Mouse (Mus musculus) lung, embryonic 14.5 days (tissue): Measurements from ENCODE around the gene Haus3. TPM values are rescaled to one million over a fixed set of nuclear protein-coding genes. Genes with fewer than 3 reads are reported as not detected.

Source experiments
- ATAC-seq: fragments of 200-750 bp; cut with Nextera tagmentation; 2 replicates; pipeline ENCODE4 v1.8.0; 2017; ENCODE audit warnings: mild to moderate bottlenecking, moderate TSS enrichment, moderate library complexity; ENCODE audit not compliant: insufficient read depth
- DNase-seq: peaks from one replicate; pipeline ENCODE4 v3.0.0-alpha.2; 2015
- H3K27ac ChIP-seq: fragments of 300-500 bp; sonication (generic); 2 replicates; pipeline ENCODE4 v1.5.1; 2014; ENCODE audit warnings: low read depth, mild to moderate bottlenecking, moderate library complexity
- H3K27me3 ChIP-seq: fragments of 300-500 bp; sonication (generic); 2 replicates; pipeline ENCODE4 v1.6.1; 2014; ENCODE audit warnings: low read length, control low read depth; ENCODE audit not compliant: insufficient read depth
- H3K36me3 ChIP-seq: fragments of 300-500 bp; sonication (generic); 2 replicates; pipeline ENCODE4 v1.6.1; 2014; ENCODE audit warnings: control low read depth; ENCODE audit not compliant: insufficient read depth
- H3K4me1 ChIP-seq: fragments of 300-500 bp; sonication (generic); 2 replicates; pipeline ENCODE4 v1.6.1; 2014; ENCODE audit warnings: antibody characterized with exemption, control low read depth; ENCODE audit not compliant: insufficient read depth
- H3K4me2 ChIP-seq: fragments of 300-500 bp; sonication (generic); 2 replicates; pipeline ENCODE4 v1.6.1; 2014; ENCODE audit warnings: mild to moderate bottlenecking
- H3K4me3 ChIP-seq: fragments of 300-500 bp; sonication (generic); 2 replicates; pipeline ENCODE4 v1.5.1; 2014; ENCODE audit warnings: low read depth, low read length
- H3K9ac ChIP-seq: fragments of 300-500 bp; sonication (generic); 2 replicates; pipeline ENCODE4 v1.6.1; 2014
- H3K9me3 ChIP-seq: fragments of 300-500 bp; sonication (generic); 2 replicates; pipeline ENCODE4 v1.6.1; 2016; ENCODE audit warnings: low read depth, low read length, control low read depth
- CTCF ChIP-seq: IDR thresholded peaks from 2 replicates; pipeline ENCODE4 v1.5.1; 2016; ENCODE audit warnings: antibody characterized with exemption, low read depth
- WGBS: fragments of 180-500 bp; shearing (Covaris S2); extraction: QIAGEN DNeasy Blood & Tissue Kit; methylation state at CpG from one replicate; pipeline ENCODE4 v1.1.7; 2014; 5-methylcytosine and 5-hydroxymethylcytosine counted together
- polyA plus RNA-seq: library from polyadenylated mRNA; unstranded; fragments of >200 nt; fragmentation: Nextera tagmentation; extraction: Ambion mirVana; gene quantifications from 2 replicates; pipeline ENCODE4 v1.2.1, GENCODE M21; 2014

Haus3 gene
- polyA plus RNA-seq, 1 experiment from 2014 or later, result 46.8 TPM

DNA sequence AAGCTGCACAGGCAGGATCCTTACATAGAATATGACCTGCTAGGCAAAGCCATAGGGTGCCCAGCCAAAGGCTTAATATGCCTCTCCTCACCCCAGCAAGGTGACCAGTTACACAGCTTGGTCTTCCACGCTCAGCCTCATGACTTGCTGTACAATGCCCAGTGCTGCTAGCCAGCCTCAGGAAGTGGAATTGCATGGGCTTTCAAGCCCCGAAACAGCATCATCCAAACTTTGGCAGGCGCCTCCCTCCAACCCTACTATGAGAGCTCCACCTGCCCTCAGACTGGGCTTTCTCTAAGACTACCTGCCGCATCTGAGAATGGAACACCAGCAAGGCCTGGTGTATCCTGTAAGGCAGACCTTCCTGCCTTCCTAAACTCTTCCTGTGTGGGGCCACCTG is 8.5 kb upstream of the Haus3 start:
- H3K9ac ChIP-seq, result no peak overlapping the region
- no peak for TF ChIP-seq CTCF
- no peak for DNase-seq
- WGBS, result 87% methylated on average over 4 of the region's 4 CpGs
- ATAC-seq, result no peak
- H3K4me2 ChIP-seq, result no peak overlapping the region
- no peaks in the 10 kb centered on the region for H3K4me1 ChIP-seq
- H3K36me3 ChIP-seq, result peaks cover 85% of the 10 kb centered on the region
- H3K27me3 ChIP-seq, result no peaks in the 10 kb centered on the region
- H3K27ac ChIP-seq, result no peak overlapping the region
- no peak overlapping the region for H3K4me3 ChIP-seq
- no peaks in the 10 kb centered on the region for H3K9me3 ChIP-seq

DNA sequence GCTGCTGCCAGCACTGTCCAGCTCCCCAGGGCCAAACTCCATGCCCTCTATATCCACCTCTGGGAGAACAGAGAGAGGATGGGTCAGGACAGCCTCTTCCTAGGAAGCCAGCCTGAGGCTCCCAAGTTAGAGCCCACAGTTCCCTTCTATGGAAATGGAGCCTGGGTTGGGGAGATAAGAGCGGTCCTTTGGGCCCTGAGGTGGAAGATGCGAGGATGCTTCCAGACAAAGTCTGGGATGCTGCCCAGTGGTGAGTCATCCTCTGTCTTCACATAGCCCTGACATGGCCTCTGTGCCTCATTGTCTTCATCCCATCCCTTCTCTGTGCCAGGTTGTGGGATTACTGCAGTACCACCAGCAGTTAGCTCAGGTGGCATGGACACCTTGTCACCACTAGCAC is 7.8 kb upstream of the Haus3 start:
- H3K27me3 ChIP-seq, result no peaks in the 10 kb centered on the region
- no peak overlapping the region for H3K9ac ChIP-seq
- no peak for ATAC-seq
- H3K4me1 ChIP-seq, result no peaks in the 10 kb centered on the region
- no peaks in the 10 kb centered on the region for H3K9me3 ChIP-seq
- DNase-seq, result no peak
- no peak overlapping the region for H3K4me3 ChIP-seq
- WGBS, result 95% methylated on average over 2 of the region's 2 CpGs
- no peak overlapping the region for H3K4me2 ChIP-seq
- TF ChIP-seq CTCF, result no peak
- no peak overlapping the region for H3K27ac ChIP-seq
- peaks cover 79% of the 10 kb centered on the region for H3K36me3 ChIP-seq

DNA sequence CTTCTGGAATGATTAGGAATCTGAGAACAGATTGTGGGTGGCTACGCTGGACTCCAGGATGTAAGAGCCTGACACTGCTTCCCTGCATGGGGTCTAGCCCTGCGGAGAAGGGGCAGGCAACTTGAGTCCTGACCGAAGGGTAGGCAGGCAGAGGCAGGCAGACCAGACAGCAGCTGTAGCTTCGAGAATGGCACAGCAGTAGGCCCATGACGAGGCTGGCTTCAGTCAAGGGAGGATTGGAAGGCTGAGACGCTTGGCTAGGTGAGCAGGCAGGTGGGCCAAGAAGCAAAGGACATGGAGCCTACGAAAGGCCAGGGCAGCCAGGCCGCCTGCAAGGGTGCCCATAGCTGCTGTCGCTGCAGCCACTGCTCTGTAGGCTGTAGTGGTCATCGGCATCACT is 7.4 kb upstream of the Haus3 start:
- no peak overlapping the region for H3K4me3 ChIP-seq
- H3K9ac ChIP-seq, result no peak overlapping the region
- WGBS, result 76% methylated on average over 10 of the region's 10 CpGs
- H3K27ac ChIP-seq, result no peak overlapping the region
- H3K9me3 ChIP-seq, result no peaks in the 10 kb centered on the region
- no peaks in the 10 kb centered on the region for H3K4me1 ChIP-seq
- H3K27me3 ChIP-seq, result no peaks in the 10 kb centered on the region
- no peak overlapping the region for H3K4me2 ChIP-seq
- no peak for ATAC-seq
- DNase-seq, result no peak
- no peak for TF ChIP-seq CTCF
- peaks cover 76% of the 10 kb centered on the region for H3K36me3 ChIP-seq

DNA sequence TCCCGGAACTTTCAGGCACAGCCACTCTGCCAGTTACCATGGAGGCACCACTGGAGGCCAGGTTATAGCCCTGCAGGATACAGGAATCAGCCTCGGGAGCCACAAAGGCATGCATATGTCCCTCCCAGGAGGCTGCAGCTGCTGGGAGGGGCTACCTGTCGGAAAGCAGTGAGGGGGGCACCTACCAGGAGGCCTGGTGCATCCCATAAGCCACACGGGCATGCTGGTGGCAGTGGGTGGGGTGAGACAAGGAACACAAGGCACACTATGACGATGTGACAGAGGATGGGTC is 6.0 kb upstream of the Haus3 start:
- no peak overlapping the region for H3K27ac ChIP-seq
- no peaks in the 10 kb centered on the region for H3K4me1 ChIP-seq
- no peak for TF ChIP-seq CTCF
- DNase-seq (no peak), ATAC-seq (no peak)
- H3K4me3 ChIP-seq, result no peak overlapping the region
- no peaks in the 10 kb centered on the region for H3K9me3 ChIP-seq
- 36% methylated on average over 5 of the region's 5 CpGs for WGBS
- no peak overlapping the region for H3K4me2 ChIP-seq
- peaks cover 64% of the 10 kb centered on the region for H3K36me3 ChIP-seq
- H3K9ac ChIP-seq, result no peak overlapping the region
- H3K27me3 ChIP-seq, result no peaks in the 10 kb centered on the region

DNA sequence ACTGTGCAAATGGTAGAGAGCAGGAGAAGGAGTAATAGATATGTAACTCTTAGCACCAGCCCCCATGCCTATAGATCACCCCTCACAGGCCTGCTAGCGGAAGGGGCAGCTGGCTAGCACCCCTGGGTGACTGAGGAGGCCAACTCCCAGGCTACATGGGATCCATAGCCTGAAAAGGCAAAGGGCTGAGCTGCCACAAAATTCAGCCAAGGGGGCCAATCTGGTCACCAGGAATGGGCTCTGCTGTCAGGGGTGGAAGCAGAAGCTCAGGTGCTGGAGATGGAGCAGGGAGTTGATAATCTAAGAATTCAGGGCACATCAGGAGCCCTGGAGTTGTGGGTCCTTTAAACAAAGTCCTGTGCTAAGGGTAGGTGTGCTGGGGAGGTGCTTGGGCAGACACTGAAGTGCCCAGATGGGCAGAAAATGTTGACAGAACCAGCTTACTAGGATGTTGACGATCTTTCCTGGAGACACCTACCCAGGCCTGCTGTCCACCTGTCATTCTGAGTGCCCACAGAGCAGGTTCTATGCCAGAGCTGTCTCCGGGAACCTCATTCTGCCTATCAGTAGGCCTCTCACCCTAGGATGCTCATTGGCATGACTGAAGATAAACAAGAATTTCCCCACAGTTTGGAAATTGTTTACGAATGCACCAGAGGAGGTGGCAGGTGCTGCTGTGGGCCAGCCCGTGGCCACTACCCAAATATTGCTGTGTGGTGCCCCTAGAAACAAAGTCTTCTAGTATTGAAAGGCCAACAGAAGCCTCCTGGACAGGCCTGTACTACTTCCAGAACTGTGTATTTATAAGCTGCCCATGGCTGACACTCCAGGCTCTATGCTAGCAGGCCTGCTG is 5.4 kb upstream of the Haus3 start:
- H3K9me3 ChIP-seq, result no peaks in the 10 kb centered on the region
- no peak overlapping the region for H3K4me3 ChIP-seq
- TF ChIP-seq CTCF, result no peak
- 0 out of 2 replicates have a peak, but pooled peaks cover 3% of the 10 kb centered on the region for H3K4me1 ChIP-seq
- H3K36me3 ChIP-seq, result peaks cover 59% of the 10 kb centered on the region
- ATAC-seq (no peak), DNase-seq (no peak)
- no peak overlapping the region for H3K9ac ChIP-seq
- H3K27ac ChIP-seq, result no peak overlapping the region
- no peak overlapping the region for H3K4me2 ChIP-seq
- 64% methylated on average over 5 of the region's 5 CpGs for WGBS
- H3K27me3 ChIP-seq, result no peaks in the 10 kb centered on the region

DNA sequence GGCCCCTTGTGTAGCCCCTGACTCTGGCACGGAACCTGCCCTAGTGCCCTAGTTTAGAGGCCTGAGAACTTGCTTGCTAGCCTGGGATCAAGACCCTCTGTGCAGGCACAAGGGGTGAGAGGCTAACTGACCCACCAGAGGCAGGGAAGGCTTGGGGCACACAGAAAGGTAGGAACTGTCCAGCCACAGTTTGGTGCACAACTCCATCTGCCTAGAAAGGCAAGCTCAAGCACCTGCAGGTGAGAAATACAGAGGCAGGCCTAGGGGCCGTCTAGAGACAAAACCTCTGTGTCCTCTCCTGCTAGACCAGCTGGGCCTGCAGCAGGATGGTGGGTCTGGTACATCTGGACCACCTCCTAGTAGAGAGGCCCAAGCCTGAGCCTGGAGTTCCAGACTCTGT is 4.7 kb upstream of the Haus3 start:
- no peaks in the 10 kb centered on the region for H3K9me3 ChIP-seq
- H3K27ac ChIP-seq, result no peak overlapping the region
- ATAC-seq (no peak), DNase-seq (no peak)
- no peaks in the 10 kb centered on the region for H3K27me3 ChIP-seq
- H3K4me3 ChIP-seq, result no peak overlapping the region
- no peak overlapping the region for H3K9ac ChIP-seq
- no peak overlapping the region for H3K4me2 ChIP-seq
- peaks cover 56% of the 10 kb centered on the region for H3K36me3 ChIP-seq
- 78% methylated on average over 2 of the region's 2 CpGs for WGBS
- H3K4me1 ChIP-seq, result 0 out of 2 replicates have a peak, but pooled peaks cover 5% of the 10 kb centered on the region
- no peak for TF ChIP-seq CTCF

DNA sequence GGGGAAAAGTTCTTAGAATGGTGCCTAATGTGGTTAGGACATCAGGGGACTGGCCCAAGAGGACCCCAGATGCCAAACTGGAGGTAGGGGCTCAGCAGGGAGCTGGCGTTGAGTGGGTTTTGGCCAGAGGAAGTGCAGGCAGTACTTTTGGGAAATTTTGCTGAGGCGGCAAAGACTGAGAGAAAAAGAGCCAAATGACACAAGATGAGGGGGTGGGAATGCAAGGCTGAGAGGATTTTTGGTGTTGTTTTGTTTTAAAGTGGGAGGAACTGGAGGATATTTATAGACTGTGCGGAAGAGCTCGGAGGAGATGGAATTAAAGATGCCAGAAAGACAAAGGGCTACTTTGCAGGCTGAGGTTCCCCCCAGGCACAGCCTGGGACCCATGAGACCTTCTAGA is 1.4 kb upstream of the Haus3 start:
- H3K27me3 ChIP-seq, result no peaks in the 10 kb centered on the region
- no peak for TF ChIP-seq CTCF
- peaks cover 30% of the 10 kb centered on the region for H3K36me3 ChIP-seq
- 65% methylated on average over 4 of the region's 4 CpGs for WGBS
- DNase-seq, result peak; percentile 50
- no peak overlapping the region for H3K4me3 ChIP-seq
- H3K4me1 ChIP-seq, result peaks cover 12% of the 10 kb centered on the region; the same call in 1 of the 2 replicates
- ATAC-seq, result no peak
- no peak overlapping the region for H3K9ac ChIP-seq
- no peaks in the 10 kb centered on the region for H3K9me3 ChIP-seq
- no peak overlapping the region for H3K4me2 ChIP-seq
- H3K27ac ChIP-seq, result peak overlapping the region; percentile 70; the same call in 1 of the 2 replicates
